Mouse (Mus musculus): Measurements from ENCODE around the gene Med11. TPM values are rescaled to one million over a fixed set of nuclear protein-coding genes. Genes with fewer than 3 reads are reported as not detected.

Med11 gene
- polyA plus RNA-seq (2012; rRNA removed) (27.6 and 32.4 TPM in 2 replicates), polyA plus RNA-seq (2014; fragmentation: Nextera tagmentation; extraction: Ambion mirVana) (44.8 and 47.4 TPM in 2 replicates)

- under 1% methylated on average over 45 of the region's 46 CpGs for WGBS
- Histone ChIP-seq H3K27me3 (ENCODE audit: control insufficient read depth, insufficient read depth, low read length) (no peaks in the 10 kb centered on the region), H3K4me1 (ENCODE audit: control insufficient read depth, insufficient read depth, low read length) (peaks cover 6% of the 10 kb centered on the region), H3K9ac (ENCODE audit: low read depth, low read length, severe bottlenecking) (peak within 1 kb of the TSS; percentile 74), H3K4me2 (replicated peaks; ENCODE audit: low read depth, low read length, severe bottlenecking) (peak within 1 kb of the TSS; percentile 51), H3K4me3 (replicated peaks; ENCODE audit: low read length) (peak within 1 kb of the TSS; percentile 70), H3K9me3 (ENCODE audit: control insufficient read depth, low read length) (no peaks in the 10 kb centered on the region), H3K27ac (replicated peaks; ENCODE audit: low read depth, low read length) (peak within 1 kb of the TSS; percentile 96), H3K36me3 (ENCODE audit: control insufficient read depth, insufficient read depth, low read length) (peaks cover 6% of the 10 kb centered on the region)
- peak; percentile 97 for DNase-seq (ENCODE audit: low spot score)
- peak; percentile 98 for ATAC-seq (ENCODE audit: low FRiP score, low read depth)
- peak; percentile 60; the same call in 1 of the 2 replicates for TF ChIP-seq POLR2A (IDR thresholded peaks at IDR 0.05; ENCODE audit: borderline replicate concordance, extremely low read depth, insufficient read depth, insufficient read length)
Measured at GRCm38 (mm10) chr11:70451797-70452498, at the start of gene Med11. Med11 (plus strand) TSS chr11:70451919.

DNA sequence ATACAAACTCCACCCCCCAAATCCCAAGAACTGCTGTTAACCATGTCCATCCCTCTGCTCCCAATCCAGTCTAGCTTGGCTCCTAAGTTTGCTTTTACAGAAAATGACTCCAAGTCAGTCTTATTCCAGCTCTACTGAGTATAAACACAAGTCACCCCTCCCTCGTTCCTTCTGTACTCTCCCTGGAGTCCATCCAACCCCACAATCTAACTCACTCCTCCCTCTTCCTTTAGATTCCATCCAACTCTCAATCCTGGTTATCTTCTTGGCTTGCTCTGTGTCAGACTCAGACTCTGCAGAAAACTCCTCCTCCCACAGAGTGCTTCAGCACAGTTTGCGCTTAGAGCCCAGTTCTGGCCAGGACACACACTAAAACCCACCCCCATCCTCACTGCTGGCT lies 48.1 kb upstream of the Med11 start:
- Histone ChIP-seq H3K9ac (ENCODE audit: low read depth, low read length, severe bottlenecking) (no peak overlapping the region), H3K27ac (replicated peaks; ENCODE audit: low read depth, low read length) (no peak overlapping the region), H3K36me3 (ENCODE audit: control insufficient read depth, insufficient read depth, low read length) (peaks cover 55% of the 10 kb centered on the region), H3K4me1 (ENCODE audit: control insufficient read depth, insufficient read depth, low read length) (peaks cover 3% of the 10 kb centered on the region), H3K9me3 (ENCODE audit: control insufficient read depth, low read length) (no peaks in the 10 kb centered on the region), H3K4me3 (replicated peaks; ENCODE audit: low read length) (no peak overlapping the region), H3K27me3 (ENCODE audit: control insufficient read depth, insufficient read depth, low read length) (no peaks in the 10 kb centered on the region), H3K4me2 (replicated peaks; ENCODE audit: low read depth, low read length, severe bottlenecking) (no peak overlapping the region)
- no peak for TF ChIP-seq POLR2A (IDR thresholded peaks at IDR 0.05; ENCODE audit: borderline replicate concordance, extremely low read depth, insufficient read depth, insufficient read length)
- DNase-seq (ENCODE audit: low spot score): no peak
- 84% methylated on average over 2 of the region's 2 CpGs for WGBS
- ATAC-seq (ENCODE audit: low FRiP score, low read depth): no peak

- ATAC-seq (ENCODE audit: low FRiP score, low read depth) (peak; percentile 98), DNase-seq (ENCODE audit: low spot score) (peak; percentile 96)
- Histone ChIP-seq H3K9ac (ENCODE audit: low read depth, low read length, severe bottlenecking) (peak within 1 kb of the TSS; percentile 96), H3K36me3 (ENCODE audit: control insufficient read depth, insufficient read depth, low read length) (peaks cover 10% of the 10 kb centered on the region), H3K9me3 (ENCODE audit: control insufficient read depth, low read length) (no peaks in the 10 kb centered on the region), H3K27ac (replicated peaks; ENCODE audit: low read depth, low read length) (peak within 1 kb of the TSS; percentile 72), H3K4me2 (replicated peaks; ENCODE audit: low read depth, low read length, severe bottlenecking) (peak within 1 kb of the TSS; percentile 83), H3K4me1 (ENCODE audit: control insufficient read depth, insufficient read depth, low read length) (peaks cover 8% of the 10 kb centered on the region), H3K27me3 (ENCODE audit: control insufficient read depth, insufficient read depth, low read length) (no peaks in the 10 kb centered on the region), H3K4me3 (replicated peaks; ENCODE audit: low read length) (peak within 1 kb of the TSS; percentile 97)
- WGBS: under 1% methylated on average over 59 of the region's 59 CpGs
- no peak for TF ChIP-seq POLR2A (IDR thresholded peaks at IDR 0.05; ENCODE audit: borderline replicate concordance, extremely low read depth, insufficient read depth, insufficient read length)
Measured at GRCm38 (mm10) chr11:70409594-70410296, 42.0 kb upstream of the Med11 start, which contains the start of gene Pelp1. Pelp1 (minus strand) TSS chr11:70410031.

DNA sequence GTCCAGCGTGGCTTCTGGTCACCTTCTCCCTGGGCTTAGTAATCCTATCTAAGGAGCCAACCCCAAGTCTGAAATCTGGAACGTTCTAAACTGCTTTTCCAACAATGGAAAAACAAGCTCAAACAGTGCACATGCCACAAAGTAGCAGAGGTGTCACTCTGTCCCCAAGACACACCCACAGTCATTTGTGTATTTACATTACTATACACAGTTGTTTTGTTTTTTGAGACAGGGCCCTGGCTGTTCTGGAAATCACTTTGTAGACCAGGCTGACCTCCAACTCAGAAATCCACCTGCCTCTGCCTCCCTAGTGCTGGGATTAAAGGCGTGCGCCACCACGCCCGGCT lies 41.4 kb upstream of the Med11 start:
- H3K4me3 ChIP-seq (replicated peaks; ENCODE audit: low read length): peak overlapping the region; percentile 97
- DNase-seq (ENCODE audit: low spot score) (no peak), ATAC-seq (ENCODE audit: low FRiP score, low read depth) (no peak)
- WGBS: 62% methylated on average over 6 of the region's 6 CpGs
- H3K36me3 ChIP-seq (ENCODE audit: control insufficient read depth, insufficient read depth, low read length): peaks cover 7% of the 10 kb centered on the region
- H3K27ac ChIP-seq (replicated peaks; ENCODE audit: low read depth, low read length): no peak overlapping the region
- TF ChIP-seq POLR2A (IDR thresholded peaks at IDR 0.05; ENCODE audit: borderline replicate concordance, extremely low read depth, insufficient read depth, insufficient read length): no peak
- no peaks in the 10 kb centered on the region for H3K27me3 ChIP-seq (ENCODE audit: control insufficient read depth, insufficient read depth, low read length)
- H3K4me1 ChIP-seq (ENCODE audit: control insufficient read depth, insufficient read depth, low read length): peaks cover 8% of the 10 kb centered on the region
- H3K9me3 ChIP-seq (ENCODE audit: control insufficient read depth, low read length): no peaks in the 10 kb centered on the region
- peak overlapping the region; percentile 83 for H3K4me2 ChIP-seq (replicated peaks; ENCODE audit: low read depth, low read length, severe bottlenecking)
- H3K9ac ChIP-seq (ENCODE audit: low read depth, low read length, severe bottlenecking): peak overlapping the region; percentile 96

GRCm38 (mm10) chr11:70412591-70412990 lies 39.1 kb upstream of the Med11 start:
- H3K9ac ChIP-seq (ENCODE audit: low read depth, low read length, severe bottlenecking): no peak overlapping the region
- DNase-seq (ENCODE audit: low spot score) (no peak), ATAC-seq (ENCODE audit: low FRiP score, low read depth) (no peak)
- WGBS: 74% methylated on average over 5 of the region's 5 CpGs
- H3K36me3 ChIP-seq (ENCODE audit: control insufficient read depth, insufficient read depth, low read length): no peaks in the 10 kb centered on the region
- H3K4me2 ChIP-seq (replicated peaks; ENCODE audit: low read depth, low read length, severe bottlenecking): no peak overlapping the region
- no peaks in the 10 kb centered on the region for H3K9me3 ChIP-seq (ENCODE audit: control insufficient read depth, low read length)
- H3K27ac ChIP-seq (replicated peaks; ENCODE audit: low read depth, low read length): no peak overlapping the region
- H3K4me1 ChIP-seq (ENCODE audit: control insufficient read depth, insufficient read depth, low read length): peaks cover 8% of the 10 kb centered on the region
- H3K4me3 ChIP-seq (replicated peaks; ENCODE audit: low read length): no peak overlapping the region
- no peaks in the 10 kb centered on the region for H3K27me3 ChIP-seq (ENCODE audit: control insufficient read depth, insufficient read depth, low read length)
- TF ChIP-seq POLR2A (IDR thresholded peaks at IDR 0.05; ENCODE audit: borderline replicate concordance, extremely low read depth, insufficient read depth, insufficient read length): no peak

All from limb, embryonic 14.5 days (tissue).